Mouse (Mus musculus): ENCODE measurements around the gene Cdr2.

The Cdr2 gene

GRCm38 (mm10) chr7:120910172-120910571, 71.9 kb downstream of the Cdr2 start:
- DNase-seq (ENCODE audit: low read depth, low spot score) = peak; percentile 4
